Mouse (Mus musculus) left cerebral cortex, postnatal 4 days (tissue): Measurements from ENCODE around the gene Ccdc186. TPM values are rescaled to one million over a fixed set of nuclear protein-coding genes. Genes with fewer than 3 reads are reported as not detected.
"Not testable (repeated sequence)": the region's sequence is repeated elsewhere in the genome, so short reads cannot be mapped to it uniquely, and the experiment has no call there.

Experiments
- DNase-seq: peaks from one replicate; pipeline ENCODE4 v3.0.0-alpha.2; 2022
- intact Hi-C: fragments of 180-260 bp; cut with DNase I; formaldehyde crosslinking; loops from one replicate; pipeline ENCODE4 v1.15.1; 2025
- total RNA-seq, 2 experiments: library from RNA; stranded (reverse); gene quantifications; 2 replicates each; pipeline ENCODE4 v1.2.3; 2021

Ccdc186 gene
- total RNA-seq, 2 experiments from 2014 or later = 41.4 to 42.1 TPM

GRCm38 (mm10) chr19:56805366-56805765, 16.6 kb downstream of the Ccdc186 start:
- intact Hi-C loops = loop anchor here (10.0 kb wide), 1 partner anchor 229 kb away; no protein-coding TSS in a partner anchor
- no peak for DNase-seq

DNA sequence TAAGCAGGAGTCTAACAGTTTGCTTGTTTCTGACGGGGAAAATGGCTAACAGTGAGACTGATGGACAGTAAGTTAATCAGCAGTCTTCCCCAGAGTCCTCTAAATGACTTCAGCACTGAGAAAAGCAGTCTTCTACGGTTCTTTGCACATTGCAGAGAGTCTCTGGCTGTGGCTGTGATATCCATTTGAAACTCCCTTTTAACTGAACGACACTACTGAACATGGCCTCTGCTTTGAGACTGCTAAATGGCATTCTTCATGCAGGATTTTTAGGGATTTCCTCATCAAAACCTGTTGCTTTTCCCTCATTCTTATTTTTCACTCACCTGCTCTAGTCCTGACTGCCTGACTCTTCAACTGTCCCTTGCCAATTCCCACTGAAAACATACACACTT, 19.6 kb downstream of the Ccdc186 start:
- intact Hi-C loops = loop anchor here (10.0 kb wide), 1 partner anchor 232 kb away; no protein-coding TSS in a partner anchor
- no peak for DNase-seq

DNA sequence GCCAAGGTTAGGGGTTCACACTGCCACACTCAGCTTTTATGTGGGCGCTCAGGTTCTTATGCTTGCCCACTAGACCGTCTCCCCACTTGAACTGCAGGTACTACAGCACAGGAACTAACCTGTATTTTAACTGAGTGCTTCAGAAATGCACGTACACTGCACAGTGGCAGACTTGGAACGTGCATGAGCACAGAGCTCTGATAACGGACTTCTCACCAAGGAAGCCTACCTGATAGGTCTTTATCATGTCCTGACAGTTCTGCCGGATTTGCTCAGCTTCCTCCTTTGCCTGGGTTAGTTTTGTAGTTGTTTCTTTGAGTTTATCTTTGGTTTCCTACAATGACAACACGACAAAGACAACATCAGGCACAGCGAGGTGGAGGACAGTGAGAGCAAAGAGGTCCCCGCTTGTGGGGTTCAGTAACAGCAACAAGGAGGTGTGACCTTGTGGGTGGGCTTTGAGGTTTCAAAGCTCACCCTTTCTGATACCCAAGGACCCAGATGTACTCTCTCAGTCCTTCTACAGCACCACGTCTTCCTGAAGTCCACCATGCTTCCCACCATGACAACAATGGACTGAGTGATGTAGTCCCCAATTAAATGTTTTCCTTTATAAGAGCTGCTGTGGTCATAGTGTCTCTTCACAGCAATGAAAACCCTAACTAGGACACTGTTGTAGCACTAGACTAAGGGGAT, 20.2 kb downstream of the Ccdc186 start:
- DNase-seq = no peak
- intact Hi-C loops = loop anchor here (10.0 kb wide), 1 partner anchor 233 kb away; no protein-coding TSS in a partner anchor

DNA sequence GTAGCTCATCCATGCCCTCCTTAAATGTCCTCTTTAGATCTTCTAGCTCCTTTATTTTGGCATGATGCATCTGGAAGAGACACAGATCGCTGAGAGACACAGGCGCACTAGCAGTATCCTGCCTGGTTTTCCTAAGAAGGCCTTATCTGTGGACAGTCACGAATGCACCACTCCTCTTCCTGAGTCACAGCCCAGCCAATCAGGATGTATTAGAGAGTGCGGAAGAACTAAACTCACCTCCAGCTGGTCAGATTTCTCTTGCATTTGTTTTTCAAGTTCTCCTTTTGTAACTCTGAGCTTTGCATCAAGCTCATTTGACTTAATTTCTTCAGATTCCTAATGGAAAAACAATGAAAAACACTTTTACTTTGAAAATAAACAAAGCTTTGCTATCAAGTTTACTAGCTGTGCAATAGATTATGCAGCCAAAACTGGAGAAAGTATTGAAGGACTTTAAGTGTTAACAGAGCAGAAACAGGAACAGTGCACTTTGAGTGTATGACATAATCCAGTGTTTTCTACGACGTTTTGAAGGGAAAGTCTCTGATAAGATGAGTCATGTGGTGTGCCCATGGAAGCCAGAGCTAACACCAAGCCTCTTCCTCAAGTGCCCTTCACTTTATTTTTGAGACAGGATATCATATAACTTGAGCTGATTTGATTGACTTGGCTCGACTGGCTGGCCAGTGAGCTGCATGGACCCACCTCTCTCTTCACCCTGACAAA, 20.9 kb downstream of the Ccdc186 start:
- DNase-seq = no peak
- intact Hi-C loops = loop anchor here (10.0 kb wide), 1 partner anchor 234 kb away; no protein-coding TSS in a partner anchor

DNA sequence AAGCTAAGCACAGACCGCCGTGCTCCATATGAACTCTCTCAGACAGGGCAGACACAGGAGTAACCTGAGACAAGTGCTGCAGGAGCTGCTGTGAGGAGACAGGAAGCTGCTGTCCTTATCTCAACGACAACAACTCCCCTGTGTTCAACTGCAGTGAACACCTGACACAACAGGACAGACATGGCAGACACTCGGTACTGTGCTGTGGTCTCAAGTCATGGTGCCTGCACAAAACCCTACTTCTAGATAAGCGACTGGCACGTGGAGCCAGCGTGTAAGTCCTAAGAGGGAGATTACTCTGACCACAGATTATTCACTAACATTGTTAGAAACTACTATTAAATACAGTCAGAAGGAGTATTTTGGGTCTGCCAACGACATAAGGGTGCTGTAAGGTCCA, 21.8 kb downstream of the Ccdc186 start:
- intact Hi-C loops = loop anchor here (10.0 kb wide), 1 partner anchor 235 kb away; no protein-coding TSS in a partner anchor
- no peak for DNase-seq

DNA sequence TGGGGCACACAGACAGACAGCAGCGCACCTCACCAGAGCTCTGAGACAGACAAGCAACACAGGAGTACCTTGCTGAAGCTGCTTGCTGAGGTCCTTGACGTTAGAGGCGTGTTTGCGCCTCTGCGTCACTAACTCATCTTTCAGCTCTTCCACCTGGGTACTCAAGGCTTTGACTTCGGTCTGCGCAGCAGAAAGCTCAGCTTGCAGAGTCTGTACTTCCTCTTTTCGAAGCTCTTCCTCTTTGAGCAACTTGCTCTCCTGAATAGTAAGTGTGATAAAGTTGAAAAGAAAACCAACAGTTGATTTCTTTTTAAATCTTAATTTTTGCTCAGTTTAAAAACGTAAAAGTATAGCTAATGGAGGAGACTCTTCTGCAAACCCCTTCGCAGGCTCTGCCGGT, 24.6 kb downstream of the Ccdc186 start:
- no peak for DNase-seq
- intact Hi-C loops = no loop called here

- intact Hi-C loops = no loop called here
- DNase-seq = no peak
Measured at GRCm38 (mm10) chr19:56788952-56789351, 33.0 kb downstream of the Ccdc186 start.

DNA sequence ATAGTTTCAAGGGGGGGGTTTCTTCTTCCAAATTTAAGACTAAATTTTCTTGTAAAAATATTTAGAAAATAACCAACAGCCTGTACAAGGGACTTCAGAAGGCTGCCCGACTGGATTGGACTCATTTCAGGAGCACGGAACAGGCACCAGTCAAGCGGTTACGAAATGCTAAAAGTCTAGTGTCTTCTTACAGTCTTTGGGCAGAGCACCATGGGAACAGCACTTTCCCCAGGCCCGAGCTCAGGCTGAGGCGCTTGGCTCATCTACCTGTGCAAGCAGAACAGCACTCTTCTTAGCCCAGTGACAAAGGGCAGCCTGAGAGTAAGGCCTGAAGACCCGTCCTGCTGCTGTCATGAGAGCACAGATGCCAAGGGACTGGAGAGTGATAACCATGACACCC, 34.1 kb downstream of the Ccdc186 start:
- intact Hi-C loops = no loop called here
- DNase-seq = no peak

DNA sequence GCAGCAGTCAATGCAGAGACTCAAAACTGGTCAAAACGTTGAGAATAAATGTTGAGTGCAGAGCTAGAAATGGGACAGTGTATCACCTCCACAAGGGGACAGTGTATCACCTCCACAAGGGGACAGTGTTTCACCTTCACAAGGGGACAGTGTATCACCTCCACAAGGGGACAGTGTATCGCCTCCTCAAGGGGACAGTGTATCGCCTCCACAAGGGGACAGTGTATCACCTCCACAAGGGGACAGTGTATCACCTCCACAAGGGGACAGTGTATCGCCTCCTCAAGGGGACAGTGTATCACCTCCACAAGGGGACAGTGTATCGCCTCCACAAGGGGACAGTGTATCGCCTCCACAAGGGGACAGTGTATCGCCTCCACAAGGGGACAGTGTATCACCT, 43.5 kb downstream of the Ccdc186 start:
- not testable (repeated sequence) for DNase-seq
- intact Hi-C loops = loop anchor here (5.0 kb wide), 2 partner anchors 211 to 356 kb away; no protein-coding TSS in a partner anchor

GRCm38 (mm10) chr19:56776719-56777382, 45.1 kb downstream of the Ccdc186 start:
- peak; percentile 51 for DNase-seq
- intact Hi-C loops = loop anchor here (5.0 kb wide), 2 partner anchors 210 to 355 kb away; no protein-coding TSS in a partner anchor

DNA sequence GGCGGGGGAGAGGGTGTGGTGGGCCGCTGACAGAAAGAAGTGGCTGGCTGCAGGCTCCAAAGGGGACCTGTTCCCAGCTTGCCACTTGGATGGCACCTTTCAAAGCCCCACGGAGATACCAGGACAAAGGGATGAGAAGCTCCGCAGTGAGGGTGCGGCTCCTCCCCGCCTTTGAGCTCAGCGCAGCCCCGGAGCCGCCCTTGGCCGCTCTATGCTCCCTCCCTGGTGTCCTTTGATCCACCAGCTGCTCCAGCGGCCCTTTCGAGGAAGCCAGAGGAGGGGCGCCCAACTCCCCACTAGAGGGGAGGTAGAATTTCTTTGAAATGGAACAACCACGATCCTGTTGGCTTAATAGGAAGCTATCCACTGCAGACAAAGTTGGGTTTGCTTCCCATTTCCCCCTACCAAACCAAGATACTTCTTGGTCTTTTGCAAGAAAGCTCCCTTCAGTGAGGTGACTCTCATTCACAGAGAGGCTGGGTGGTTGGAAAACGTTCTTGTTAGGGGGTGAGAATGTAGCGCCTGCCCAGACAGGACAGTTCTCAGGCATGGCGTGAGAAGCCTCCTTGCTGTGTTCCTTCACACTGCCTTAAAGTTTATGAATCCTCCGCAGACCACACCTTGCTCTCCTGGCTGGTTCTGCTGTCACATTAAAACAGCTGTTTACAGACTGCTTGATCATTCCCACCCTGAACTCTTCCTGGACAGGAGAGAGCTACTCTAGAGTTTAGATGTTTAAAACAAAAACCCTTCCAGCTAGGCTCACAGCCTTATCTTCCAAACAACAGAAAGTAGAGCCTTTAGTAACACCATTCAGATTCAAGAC, 45.9 kb downstream of the Ccdc186 start:
- no peak for DNase-seq
- intact Hi-C loops = loop anchor here (5.0 kb wide), 2 partner anchors 209 to 354 kb away; no protein-coding TSS in a partner anchor

DNA sequence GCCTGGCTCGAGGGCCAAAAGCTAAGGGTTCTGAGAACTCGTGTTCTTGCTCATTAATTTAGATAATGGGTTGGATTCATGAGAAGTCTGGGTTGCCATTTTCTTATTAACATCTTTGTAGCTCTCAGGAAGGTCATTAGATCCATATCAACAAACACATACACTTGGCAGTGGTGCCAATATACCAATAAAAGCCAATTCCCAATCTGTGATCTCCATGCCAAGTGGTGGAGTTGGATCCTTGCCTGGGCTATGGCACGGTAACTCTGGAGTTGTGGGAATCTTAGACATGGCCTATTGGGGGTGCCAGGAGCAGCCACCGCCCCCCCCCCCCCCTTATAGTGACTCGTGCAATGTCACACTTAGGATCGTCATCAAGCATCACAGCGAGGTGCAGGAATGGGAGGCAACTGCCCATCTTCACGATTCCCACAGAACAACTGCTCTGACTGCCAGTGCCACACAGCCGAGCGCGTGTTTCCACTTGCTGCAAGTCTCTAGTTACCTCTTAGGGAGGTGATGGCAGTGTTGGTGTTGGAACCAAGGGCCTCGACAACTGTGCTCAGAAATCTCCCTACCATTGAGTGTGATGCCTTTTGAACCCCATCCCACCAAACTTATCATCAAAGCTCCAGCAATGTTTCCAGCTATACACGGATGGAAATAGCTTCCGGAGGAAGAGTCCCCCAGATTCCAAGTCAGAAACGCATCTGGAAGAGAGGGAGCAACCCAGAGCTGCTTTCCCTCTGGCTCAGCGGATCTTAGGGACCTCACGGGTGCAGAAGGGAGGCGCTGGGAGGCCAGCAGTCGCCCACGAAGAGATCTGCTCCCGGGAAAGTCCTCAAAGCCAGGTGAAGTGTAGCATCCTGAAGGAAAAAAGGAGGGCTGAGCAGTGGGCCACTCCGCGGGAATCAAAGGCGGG, 46.8 kb downstream of the Ccdc186 start:
- no peak for DNase-seq
- intact Hi-C loops = loop anchor here (5.0 kb wide), 2 partner anchors 208 to 353 kb away; no protein-coding TSS in a partner anchor

- intact Hi-C loops = no loop called here
- DNase-seq = no peak
Measured at GRCm38 (mm10) chr19:56774408-56774962, 47.5 kb downstream of the Ccdc186 start.

- intact Hi-C loops = no loop called here
- no peak for DNase-seq
Measured at GRCm38 (mm10) chr19:56773393-56773971, 48.5 kb downstream of the Ccdc186 start.

DNA sequence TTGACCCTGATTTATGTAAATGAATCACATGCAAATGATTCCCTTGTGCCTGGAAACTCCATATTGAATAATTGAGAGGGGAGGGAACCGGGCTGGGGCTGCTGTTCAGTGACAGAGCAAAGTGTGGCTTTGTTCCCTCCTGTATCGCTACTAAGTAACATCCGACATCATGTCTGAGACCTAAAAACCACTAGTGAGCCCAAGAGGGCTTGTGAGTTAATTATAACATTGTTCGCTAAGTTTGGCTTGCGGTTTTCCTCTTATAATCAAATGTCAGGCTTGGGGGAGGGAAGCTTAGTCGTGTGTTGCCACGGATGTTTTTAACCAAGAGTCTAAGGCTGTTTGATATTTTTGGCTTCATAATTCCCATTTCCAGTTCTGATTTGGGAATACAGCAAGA, 49.8 kb downstream of the Ccdc186 start:
- intact Hi-C loops = no loop called here
- no peak for DNase-seq

- intact Hi-C loops = no loop called here
- DNase-seq = no peak
Measured at GRCm38 (mm10) chr19:56769024-56769423, 53.0 kb downstream of the Ccdc186 start.

- intact Hi-C loops = no loop called here
- DNase-seq = no peak
Measured at GRCm38 (mm10) chr19:56762686-56763085, 59.3 kb downstream of the Ccdc186 start.

GRCm38 (mm10) chr19:56761727-56762126, 60.3 kb downstream of the Ccdc186 start:
- intact Hi-C loops = no loop called here
- no peak for DNase-seq
